In the genomic region with DNA sequence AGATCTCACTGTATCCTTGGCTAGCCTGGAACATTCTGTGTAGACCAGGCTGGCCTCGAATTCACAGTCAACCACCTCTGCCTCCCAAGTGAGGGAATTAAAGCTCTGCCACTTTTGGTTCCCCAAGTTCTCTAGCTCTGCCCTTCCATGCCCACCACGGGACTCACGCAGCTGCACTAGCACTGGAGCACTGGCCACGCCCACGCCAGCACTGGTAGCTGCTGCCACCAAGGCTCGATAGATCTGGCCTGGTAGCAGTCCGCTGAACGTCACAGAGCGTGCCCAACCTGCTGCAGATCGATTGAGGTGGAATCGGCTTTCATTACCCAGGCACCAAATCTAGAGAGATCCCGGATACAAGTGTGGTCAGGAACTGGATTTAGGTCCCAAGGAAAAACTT, we compare ENCODE assay signal across 10 mouse cellular contexts. TPM values are rescaled to one million over a fixed set of nuclear protein-coding genes. Genes with fewer than 3 reads are reported as not detected.
DNase-seq lines count a peak whose midpoint lies in the region; ATAC-seq lines count a peak whose summit lies in the region.
"Had no signal": no experiment of that assay in that cellular context is flagged by ENCODE, and none has a peak within 500 bp of the region (broad histone marks: within the 10 kb centered on the region; RNA-seq: fewer than 3 reads in every experiment).

No protein-coding gene starts in this region.

- peak overlapping the region; percentile 43 for H3K4me3 ChIP-seq in heart, embryonic 16.5 days (ENCODE audit: low read length)
- peak overlapping the region; percentile 39; the same call in 1 of the 2 replicates for H3K4me3 ChIP-seq in liver, embryonic 12.5 days

- no peaks in the 10 kb centered on the region for H3K36me3 ChIP-seq in heart, embryonic 16.5 days (ENCODE audit: control insufficient read depth, insufficient read depth)
- H3K36me3 ChIP-seq in liver, embryonic 12.5 days, result no peaks in the 10 kb centered on the region

- 26% methylated on average over 12 of the region's 12 CpGs for WGBS in heart, embryonic 16.5 days
- 16% methylated on average over 12 of the region's 12 CpGs for WGBS in liver, embryonic 12.5 days (ENCODE audit: insufficient replicate concordance)

- DNase-seq in embryo, embryonic 10 days (ENCODE audit: low spot score), result peak; percentile 47
- no peak for DNase-seq in embryo, embryonic 9.5 days (ENCODE audit: extremely low spot score)
- DNase-seq in ES-CJ7 (ENCODE audit: low read depth, low spot score), result peak; percentile 53
- peak; percentile 7 to 35 for DNase-seq in natural killer cell, adult 2 months (ENCODE audit: low spot score in 2 of 2)
- DNase-seq in left cerebral cortex, adult 9 months (ENCODE audit: low spot score in 2 of 2), result no peak

- no peaks in the 10 kb centered on the region for H3K9me3 ChIP-seq in heart, embryonic 16.5 days (replicated peaks; ENCODE audit: control insufficient read depth, low read length)
- H3K9me3 ChIP-seq in liver, embryonic 12.5 days (replicated peaks), result no peaks in the 10 kb centered on the region

- H3K27ac ChIP-seq in heart, embryonic 16.5 days (ENCODE audit: low read length), result no peak overlapping the region
- no peak overlapping the region for H3K27ac ChIP-seq in liver, embryonic 12.5 days

- peak overlapping the region; percentile 64 for H3K4me2 ChIP-seq in heart, embryonic 16.5 days (ENCODE audit: low read depth, low read length)
- H3K4me2 ChIP-seq in liver, embryonic 12.5 days, result peak overlapping the region; percentile 68

- peaks cover 2% of the 10 kb centered on the region; the same call in 1 of the 2 replicates for H3K27me3 ChIP-seq in heart, embryonic 16.5 days (ENCODE audit: control insufficient read depth, insufficient read depth, low read length)
- peaks cover 37% of the 10 kb centered on the region for H3K27me3 ChIP-seq in liver, embryonic 12.5 days (replicated peaks)

- H3K9ac ChIP-seq in heart, embryonic 16.5 days (ENCODE audit: low read length), result no peak overlapping the region; the same call in 1 of the 2 replicates
- no peak overlapping the region for H3K9ac ChIP-seq in liver, embryonic 12.5 days

- H3K4me1 ChIP-seq in heart, embryonic 16.5 days (ENCODE audit: control insufficient read depth, insufficient read depth, low read length), result peaks cover 3% of the 10 kb centered on the region; the same call in 1 of the 2 replicates
- H3K4me1 ChIP-seq in liver, embryonic 12.5 days, result peaks cover 10% of the 10 kb centered on the region

- ATAC-seq in heart, embryonic 16.5 days (replicated peaks; ENCODE audit: extremely low read depth, insufficient read depth, low FRiP score), result no peak
- ATAC-seq in liver, embryonic 12.5 days, result no peak
- no peak; the same call in 1 of the 2 replicates for ATAC-seq in monocyte, adult 5-6 weeks (replicated peaks; ENCODE audit: insufficient number of reproducible peaks, low FRiP score, low TSS enrichment, poor library complexity, severe bottlenecking)

RNA-seq across cellular contexts. Expression of gene Robo3, which starts 11.8 kb away (rescaled TPM):
- polyA plus RNA-seq in heart, embryonic 16.5 days (2015; fragmentation: Nextera tagmentation; extraction: Ambion mirVana), result not detected in 2 replicates
- polyA plus RNA-seq in liver, embryonic 12.5 days (2016; fragmentation: Nextera tagmentation; extraction: Ambion mirVana), result 0.25 and 0.26 TPM in 2 replicates
- total RNA-seq in monocyte, adult 5-6 weeks (2017), result not detected in 3 replicates
- total RNA-seq: heart, adult 18-20 months had no signal

RNA-seq across cellular contexts. Expression of gene Robo4, which starts 19.5 kb away (rescaled TPM):
- polyA plus RNA-seq in heart, embryonic 16.5 days (2015; fragmentation: Nextera tagmentation; extraction: Ambion mirVana), result 9.2 and 11.2 TPM in 2 replicates
- 4.4 and 5.1 TPM in 2 replicates for polyA plus RNA-seq in liver, embryonic 12.5 days (2016; fragmentation: Nextera tagmentation; extraction: Ambion mirVana)
- not detected in 3 replicates for total RNA-seq in monocyte, adult 5-6 weeks (2017)
- polyA plus RNA-seq: C2C12 had no signal

RNA-seq across cellular contexts. Expression of gene Hepacam, which starts 54.1 kb away (rescaled TPM):
- 0.08 and 0.10 TPM in 2 replicates for polyA plus RNA-seq in heart, embryonic 16.5 days (2015; fragmentation: Nextera tagmentation; extraction: Ambion mirVana)
- polyA plus RNA-seq in liver, embryonic 12.5 days (2016; fragmentation: Nextera tagmentation; extraction: Ambion mirVana), result 0.05 TPM in 1 of 2 replicates, not detected in the other
- total RNA-seq in monocyte, adult 5-6 weeks (2017), result not detected in 3 replicates

Comparison
In these comparisons a context has a peak if more than half of its experiments do, and no peak if none do; other contexts are left out.
1. DNase-seq: peak in embryo, embryonic 10 days (single experiment), ES-CJ7 (single experiment) and natural killer cell, adult 2 months (2 of 2); none in embryo, embryonic 9.5 days (single experiment) and left cerebral cortex, adult 9 months (0 of 2).